Comparison of ENCODE assay signal across 13 mouse cellular contexts in genomic region chr4:133874865-133875517, GRCm38 (mm10). TPM values are rescaled to one million over a fixed set of nuclear protein-coding genes. Genes with fewer than 3 reads are reported as not detected.
DNase-seq lines count a peak whose midpoint lies in the region; ATAC-seq and TF ChIP-seq lines count a peak whose summit lies in the region.
"Had no signal": no experiment of that assay in that cellular context is flagged by ENCODE, and none has a peak within 500 bp of the region (broad histone marks: within the 10 kb centered on the region; RNA-seq: fewer than 3 reads in every experiment).

No protein-coding gene starts in this region.

- in situ Hi-C loops in CH12.LX (cut with MboI; ENCODE audit: low pct_ligation_motif_present, low pct_unique_long_range_greater_than_20kb, low sequenced_read_pairs) = no loop called here

- peak overlapping the region; percentile 47; the same call in 1 of the 2 replicates for H3K9ac ChIP-seq in heart, embryonic 13.5 days
- H3K9ac ChIP-seq in CH12.LX (ENCODE audit: insufficient read depth, low read depth) = 0 out of 2 replicates have a peak overlapping the region, but pooled peaks have one; percentile 40
- peak overlapping the region; percentile 68 for H3K9ac ChIP-seq in liver, embryonic 16.5 days (ENCODE audit: low read depth, low read length)
- H3K9ac ChIP-seq: limb, embryonic 13.5 days had no signal

- H3K36me3 ChIP-seq in heart, embryonic 13.5 days = no peaks in the 10 kb centered on the region; the same call in 1 of the 2 replicates
- H3K36me3 ChIP-seq in CH12.LX (replicated peaks in 1 of 2; ENCODE audit: control insufficient read depth in 1 of 2, insufficient read depth in 1 of 2, low read length in 1 of 2) = peaks cover 16 to 56% of the 10 kb centered on the region in 2 experiments
- H3K36me3 ChIP-seq in liver, embryonic 16.5 days (ENCODE audit: control insufficient read depth, insufficient read depth) = peaks cover 2% of the 10 kb centered on the region; the same call in 1 of the 2 replicates

- DNase-seq in heart, adult 8-10 months (ENCODE audit: low spot score) = no peak
- no peak for DNase-seq in CH12.LX (ENCODE audit: extremely low read depth)
- no peak for DNase-seq in frontal cortex, adult 2 months (ENCODE audit: extremely low spot score in 1 of 2, low spot score in 1 of 2)
- DNase-seq: adrenal gland, postnatal 36 days; cerebellum, postnatal 14 days; kidney, postnatal 14 days; thymus, postnatal 25 days had no signal

- WGBS in heart, embryonic 13.5 days = 34% methylated on average over 13 of the region's 13 CpGs
- 10% methylated on average over 13 of the region's 13 CpGs for WGBS in bone marrow, adult 2 months
- WGBS in liver, embryonic 16.5 days (ENCODE audit: insufficient replicate concordance) = 25% methylated on average over 13 of the region's 13 CpGs

- H3K27me3 ChIP-seq in heart, embryonic 13.5 days (replicated peaks) = no peaks in the 10 kb centered on the region
- H3K27me3 ChIP-seq in CH12.LX (replicated peaks) = no peaks in the 10 kb centered on the region
- H3K27me3 ChIP-seq in liver, embryonic 16.5 days (ENCODE audit: control insufficient read depth, insufficient read depth, low read depth, low read length) = no peaks in the 10 kb centered on the region
- H3K27me3 ChIP-seq: limb, embryonic 13.5 days had no signal

- no peak for TF ChIP-seq EP300 in CH12.LX (IDR thresholded peaks at IDR 0.05; ENCODE audit: low read length)

- no peak for ATAC-seq in heart, embryonic 13.5 days (ENCODE audit: extremely low read depth, insufficient number of reproducible peaks, low FRiP score, low TSS enrichment)
- no peak for ATAC-seq in liver, embryonic 16.5 days (ENCODE audit: low read depth)
- no peak for ATAC-seq in megakaryocyte-erythroid progenitor cell, adult 5-6 weeks (replicated peaks; ENCODE audit: low FRiP score, low TSS enrichment, poor library complexity, severe bottlenecking)
- ATAC-seq: inflammation-experienced regulatory T-cells, adult 6 months had no signal

- H3K4me1 ChIP-seq in heart, embryonic 13.5 days = peaks cover 56% of the 10 kb centered on the region
- H3K4me1 ChIP-seq in CH12.LX (ENCODE audit: control insufficient read depth in 1 of 2, insufficient read depth in 2 of 2) = peaks cover 27 to 72% of the 10 kb centered on the region in 2 experiments
- H3K4me1 ChIP-seq in bone marrow, adult 2 months (ENCODE audit: control insufficient read depth, insufficient read depth, low read length) = peaks cover 8% of the 10 kb centered on the region; the same call in 1 of the 2 replicates
- H3K4me1 ChIP-seq in liver, embryonic 16.5 days (ENCODE audit: control insufficient read depth, low read depth, low read length) = peaks cover 58% of the 10 kb centered on the region
- H3K4me1 ChIP-seq: limb, embryonic 13.5 days had no signal

- no peak for TF ChIP-seq CTCF in CH12.LX (conservative IDR thresholded peaks at IDR 0.05 in 1 of 2, IDR thresholded peaks at IDR 0.05 in 1 of 2; ENCODE audit: low read depth in 2 of 2, low read length in 2 of 2)
- no peak for TF ChIP-seq CTCF in bone marrow, adult 2 months (IDR thresholded peaks at IDR 0.05; ENCODE audit: control insufficient read depth, insufficient read depth, low read length)

- 0 out of 2 replicates have a peak overlapping the region, but pooled peaks have one; percentile 12 for H3K4me2 ChIP-seq in heart, embryonic 13.5 days
- no peak overlapping the region for H3K4me2 ChIP-seq in CH12.LX (ENCODE audit: insufficient read depth, low read depth, poor library complexity, severe bottlenecking)
- H3K4me2 ChIP-seq in liver, embryonic 16.5 days (ENCODE audit: low read depth, low read length) = peak overlapping the region; percentile 82
- H3K4me2 ChIP-seq: limb, embryonic 13.5 days had no signal

- TF ChIP-seq RAD21 in CH12.LX (IDR thresholded peaks at IDR 0.05; ENCODE audit: low read depth, low read length) = no peak

- no peak overlapping the region for H3K4me3 ChIP-seq in heart, embryonic 13.5 days
- H3K4me3 ChIP-seq in CH12.LX (replicated peaks in 1 of 3; ENCODE audit: low read depth in 2 of 3, low read length in 2 of 3, poor library complexity in 1 of 3) = peak overlapping the region in 1 of 3 experiments; percentile 85
- peak overlapping the region; percentile 68 for H3K4me3 ChIP-seq in bone marrow, adult 2 months (replicated peaks; ENCODE audit: control insufficient read depth, low read depth, low read length)
- peak overlapping the region; percentile 83 for H3K4me3 ChIP-seq in liver, embryonic 16.5 days (ENCODE audit: low read depth, low read length)
- H3K4me3 ChIP-seq: limb, embryonic 13.5 days had no signal

- no peak overlapping the region for H3K27ac ChIP-seq in heart, embryonic 13.5 days (replicated peaks)
- no peak overlapping the region for H3K27ac ChIP-seq in CH12.LX (ENCODE audit: insufficient read depth, low read depth)
- peak overlapping the region; percentile 83 for H3K27ac ChIP-seq in bone marrow, adult 2 months (ENCODE audit: control insufficient read depth, insufficient read depth, low read depth, low read length, poor library complexity)
- peak overlapping the region; percentile 99 for H3K27ac ChIP-seq in liver, embryonic 16.5 days (ENCODE audit: low read length)
- H3K27ac ChIP-seq: limb, embryonic 13.5 days had no signal

- dilution Hi-C loops in CH12.LX (cut with MboI; ENCODE audit: extremely low pct_ligation_motif_present, extremely low pct_unique_long_range_greater_than_20kb, low sequenced_read_pairs) = no loop called here

- H3K9me3 ChIP-seq in heart, embryonic 13.5 days = no peaks in the 10 kb centered on the region
- H3K9me3 ChIP-seq in CH12.LX (replicated peaks; ENCODE audit: low read length) = no peaks in the 10 kb centered on the region
- no peaks in the 10 kb centered on the region for H3K9me3 ChIP-seq in liver, embryonic 16.5 days (replicated peaks; ENCODE audit: control insufficient read depth, low read length)
- H3K9me3 ChIP-seq: limb, embryonic 13.5 days had no signal

- no peak for TF ChIP-seq POLR2A in CH12.LX (IDR thresholded peaks at IDR 0.05; ENCODE audit: low read depth, low read length)
- no peak for TF ChIP-seq POLR2A in bone marrow, adult 2 months (IDR thresholded peaks at IDR 0.05; ENCODE audit: borderline replicate concordance, control insufficient read depth, low read depth, low read length)

- H3K79me2 ChIP-seq in CH12.LX (replicated peaks; ENCODE audit: control insufficient read depth, extremely low read depth, insufficient read depth, poor library complexity, severe bottlenecking) = peaks cover 23% of the 10 kb centered on the region

TF ChIP-seq in CH12.LX, 34 proteins besides CTCF, POLR2A, EP300 and RAD21:
- no peak for TF ChIP-seq MAX (IDR thresholded peaks at IDR 0.05; ENCODE audit: low read length)
- TF ChIP-seq PAX5 (IDR thresholded peaks at IDR 0.05; ENCODE audit: low read length) = no peak
- TF ChIP-seq JUND (conservative IDR thresholded peaks at IDR 0.05; ENCODE audit: low read depth, low read length) = no peak
- no peak for TF ChIP-seq GABPA (IDR thresholded peaks at IDR 0.05; ENCODE audit: insufficient replicate concordance, low read depth, low read length)
- TF ChIP-seq MAZ (IDR thresholded peaks at IDR 0.05; ENCODE audit: low read depth, low read length) = no peak
- TF ChIP-seq USF2 (conservative IDR thresholded peaks at IDR 0.05; ENCODE audit: low read depth, low read length) = no peak
- no peak for TF ChIP-seq UBTF (IDR thresholded peaks at IDR 0.05; ENCODE audit: low read depth, low read length)
- TF ChIP-seq NELFE (IDR thresholded peaks at IDR 0.05; ENCODE audit: low read depth, low read length) = no peak

RNA-seq across cellular contexts. Expression of gene Rps6ka1, which starts 12.6 kb away (rescaled TPM):
- polyA plus RNA-seq in heart, embryonic 13.5 days (2015; fragmentation: Nextera tagmentation; extraction: Ambion mirVana) = 18.3 and 18.9 TPM in 2 replicates
- 1 to 10 TPM; 4.0 to 6.5 (median 4.7) TPM for total RNA-seq in heart, adult 8-10 months (2022)
- total RNA-seq in CH12.LX (2012; rRNA removed) (118 and 130 TPM in 2 replicates), CH12.LX (2014; rRNA removed) (70.4 and 72.5 TPM in 2 replicates)
- polyA plus RNA-seq in CH12.LX (2012; ENCODE audit: insufficient read length, low read depth) = 113 and 123 TPM in 2 replicates
- 36.1 and 79.3 TPM in 2 replicates for polyA plus RNA-seq in bone marrow, adult 2 months (2011; ENCODE audit: insufficient read depth, insufficient read length, low replicate concordance, missing spikeins)
- 69.9 and 79.4 TPM in 2 replicates for polyA plus RNA-seq in liver, embryonic 16.5 days (2015; fragmentation: Nextera tagmentation; extraction: Ambion mirVana)
- 37.3 and 46.2 TPM in 2 replicates for total RNA-seq in megakaryocyte-erythroid progenitor cell, adult 5-6 weeks (2014; fragmentation: Nextera tagmentation)
- 16.3 and 36.1 TPM in 2 replicates for total RNA-seq in megakaryocyte-erythroid progenitor cell, adult 5-6 weeks (2017)
- 10.8 and 12.8 TPM in 2 replicates for polyA plus RNA-seq in frontal cortex, adult 2 months (2012; rRNA removed)

Comparison
In these comparisons a context has a peak if more than half of its experiments do, and no peak if none do; other contexts are left out.
1. H3K27ac ChIP-seq: peak in bone marrow, adult 2 months (single experiment) and liver, embryonic 16.5 days (single experiment); none in heart, embryonic 13.5 days (single experiment) and CH12.LX (single experiment).
2. Peak in every context shown above with its lines, with median percentiles within 50 percentile points of each other: H3K9ac ChIP-seq.